Mouse (Mus musculus) neural tube, embryonic 10.5 days (tissue): ENCODE data around the gene Mrgbp.
A peak's percentile ranks its signal among the peaks of the same experiment; 100 is the strongest.

Source experiments
- DNase-seq: peaks from one replicate; pipeline ENCODE4 v3.0.0-alpha.2; 2017; ENCODE audit warnings: low spot score; ENCODE audit errors: extremely low spot score

Mrgbp gene

DNA sequence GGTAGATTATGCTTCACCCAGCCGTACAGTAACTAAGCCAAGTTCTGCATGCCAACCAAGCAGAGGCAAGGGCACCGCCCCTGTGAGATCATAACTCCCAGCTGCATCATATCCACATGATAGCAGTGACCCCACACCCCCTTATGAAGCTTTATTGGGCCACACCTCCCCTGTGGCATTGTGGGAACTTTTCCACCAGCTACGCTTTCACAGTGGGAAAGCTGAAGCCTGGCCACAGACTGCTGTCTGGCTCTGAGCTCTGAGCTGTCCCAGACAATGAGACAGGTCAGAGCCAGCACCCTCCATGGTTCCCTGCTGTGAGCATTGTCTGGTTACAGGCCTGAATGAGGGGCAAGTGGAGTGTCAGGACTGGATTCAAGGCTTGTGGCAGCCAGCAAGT is at the start of gene Mrgbp:
Gene Mrgbp (plus strand): TSS at position 303 of the 400 bp plus-strand sequence.
- DNase-seq, result no peak

DNA sequence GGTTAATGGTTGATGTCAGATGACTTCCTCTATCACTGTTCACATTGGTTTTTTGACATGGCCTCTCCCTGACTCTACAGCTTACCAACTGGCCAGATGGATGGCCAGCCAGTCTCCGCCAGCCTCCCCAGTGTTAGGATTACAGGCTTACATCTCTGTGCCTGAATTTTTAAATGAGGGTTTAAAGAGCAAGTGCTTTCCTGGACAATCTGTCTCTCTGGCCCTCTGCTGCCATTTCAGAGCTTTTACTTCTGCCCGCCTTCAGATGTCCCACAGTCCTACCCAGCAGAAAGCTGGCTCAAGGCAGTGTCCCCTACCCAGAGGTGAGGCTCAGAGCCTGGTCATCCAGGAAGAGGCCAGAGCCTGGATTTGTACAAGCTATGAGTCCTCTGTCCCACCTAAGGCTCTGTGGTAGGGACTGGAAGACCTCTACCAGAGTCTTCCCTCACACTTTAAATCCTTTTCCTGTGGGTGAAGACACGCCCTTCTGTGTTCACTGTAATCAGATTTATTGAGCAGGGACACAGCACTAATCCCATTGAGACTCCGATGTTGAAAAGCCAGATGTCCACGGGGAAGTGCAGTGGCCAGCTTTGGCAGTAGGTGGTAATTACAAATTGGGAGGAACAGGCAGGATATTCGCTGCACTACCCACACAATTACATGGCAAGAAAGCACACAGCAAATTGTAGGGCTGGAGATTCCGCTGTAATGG is 49.3 kb upstream of the Mrgbp start:
- DNase-seq, result no peak

DNA sequence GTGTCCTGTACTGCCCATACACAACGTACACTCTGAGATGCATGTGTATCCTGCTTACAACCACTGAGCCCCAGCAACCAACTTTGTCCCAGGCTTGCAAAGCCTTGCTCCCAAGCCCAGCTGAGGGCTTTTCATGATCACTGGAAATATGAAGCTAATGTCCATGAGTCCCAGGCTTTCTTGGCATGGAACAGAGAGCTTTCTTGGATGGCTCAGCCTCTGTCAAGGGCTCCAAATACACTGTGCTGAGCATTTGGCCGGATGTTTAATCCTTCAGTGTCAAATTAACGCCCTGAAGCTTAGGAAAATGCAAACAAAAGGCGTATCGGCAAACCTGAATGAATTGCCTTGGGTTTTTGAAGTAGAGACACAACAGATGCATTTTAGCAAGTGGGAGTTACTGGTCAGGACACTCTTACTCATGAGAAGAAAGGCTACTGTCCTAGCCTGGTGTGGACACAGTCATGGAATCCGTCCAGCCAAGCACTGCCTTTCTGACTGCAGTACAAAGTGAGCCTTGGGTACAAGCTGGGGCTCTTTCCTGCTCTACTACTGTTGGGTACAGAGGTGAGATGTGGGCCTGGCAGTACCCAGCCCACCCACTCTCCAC is 48.6 kb upstream of the Mrgbp start:
- no peak for DNase-seq

DNA sequence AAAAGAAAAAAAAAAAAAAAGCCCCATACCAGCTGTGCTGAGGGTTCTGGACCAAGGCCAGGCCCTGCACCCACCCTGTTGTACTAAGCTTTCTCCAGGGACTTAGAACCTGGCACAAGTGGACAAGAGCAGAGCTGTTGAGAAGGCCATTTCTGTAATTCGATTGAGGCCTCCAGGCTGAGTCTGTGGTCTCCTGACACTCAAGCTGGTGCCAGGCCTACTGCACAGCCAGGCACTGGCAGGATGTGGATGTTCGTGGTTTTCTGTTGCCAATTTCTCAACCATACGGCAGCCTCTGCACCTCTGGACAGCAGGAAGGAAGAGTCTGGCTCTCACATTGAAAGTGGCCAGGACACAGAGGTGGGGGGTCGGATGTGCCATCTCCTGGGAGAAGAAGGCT is 47.9 kb upstream of the Mrgbp start:
- no peak for DNase-seq

DNA sequence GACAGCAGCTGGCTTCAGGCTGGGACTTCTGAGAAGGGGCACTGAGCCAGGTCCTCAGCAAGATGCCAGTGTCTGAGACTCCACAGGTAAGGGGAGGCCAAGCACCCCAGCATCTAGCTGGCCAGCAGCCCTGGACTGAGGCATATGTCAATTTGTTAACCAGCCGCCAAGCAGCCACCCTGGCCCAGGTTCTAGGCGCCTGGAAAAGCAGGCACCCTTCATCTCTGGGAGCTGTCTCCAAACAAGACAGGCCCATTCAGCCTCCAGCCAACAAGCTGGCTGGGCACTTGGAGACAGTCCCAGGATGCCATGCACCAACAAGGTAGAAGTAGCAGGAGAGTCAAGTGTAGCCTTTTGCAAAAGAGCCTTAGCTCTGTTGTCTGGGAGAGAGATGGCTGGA is 37.4 kb upstream of the Mrgbp start:
- DNase-seq, result no peak

DNA sequence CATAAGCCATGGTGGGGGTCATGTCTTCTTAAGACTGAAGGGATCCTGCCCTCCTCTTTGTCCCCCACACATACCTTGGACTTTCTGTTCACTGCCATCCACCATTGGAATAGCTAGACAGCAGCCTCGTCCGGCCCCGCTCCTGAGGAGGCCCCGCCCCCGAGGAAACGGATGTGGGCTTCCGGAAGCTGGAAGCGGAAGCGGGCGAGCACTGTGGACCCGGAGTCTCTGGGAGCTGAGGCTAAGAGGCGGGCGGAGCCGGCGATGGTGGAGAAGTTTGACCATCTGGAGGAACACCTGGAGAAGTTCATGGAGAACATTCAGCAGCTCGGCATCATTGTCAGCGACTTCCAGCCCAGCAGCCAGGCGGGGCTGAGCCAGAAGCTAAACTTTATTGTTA is 36.1 kb upstream of the Mrgbp start:
- no peak for DNase-seq

DNA sequence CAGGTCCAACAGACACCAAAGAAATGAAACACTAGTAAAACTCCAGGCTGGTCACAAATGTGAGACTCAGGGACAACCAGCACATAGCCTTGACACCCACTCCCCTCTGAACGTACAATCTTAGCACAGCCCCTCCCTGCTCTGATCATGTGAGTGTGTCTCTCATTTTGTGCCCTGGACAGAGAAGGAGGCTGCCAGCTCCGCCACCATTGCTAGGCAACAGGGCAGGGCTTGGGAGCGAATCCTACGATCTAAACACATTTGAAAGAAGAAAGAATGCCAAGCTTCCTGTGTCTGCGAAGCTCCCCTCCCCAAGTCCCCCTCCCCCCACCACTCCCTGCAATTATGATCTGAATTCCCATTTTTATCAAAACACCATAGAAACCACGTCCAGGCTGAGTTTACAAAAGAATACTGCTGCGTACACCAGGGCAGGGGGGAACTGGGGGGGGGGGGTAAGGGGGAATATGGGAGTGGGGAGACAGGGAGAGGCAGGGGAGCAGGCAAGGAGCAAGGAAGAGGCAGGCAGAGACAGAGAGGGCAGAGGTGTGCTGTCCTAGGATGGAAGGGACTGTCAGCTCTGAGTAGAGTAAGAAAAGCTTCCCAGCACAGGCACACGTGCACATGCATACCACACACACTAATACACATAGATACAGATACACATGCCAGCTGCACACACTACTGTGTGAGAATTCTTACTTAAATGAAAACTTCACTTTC is 33.6 kb upstream of the Mrgbp start:
- no peak for DNase-seq

DNA sequence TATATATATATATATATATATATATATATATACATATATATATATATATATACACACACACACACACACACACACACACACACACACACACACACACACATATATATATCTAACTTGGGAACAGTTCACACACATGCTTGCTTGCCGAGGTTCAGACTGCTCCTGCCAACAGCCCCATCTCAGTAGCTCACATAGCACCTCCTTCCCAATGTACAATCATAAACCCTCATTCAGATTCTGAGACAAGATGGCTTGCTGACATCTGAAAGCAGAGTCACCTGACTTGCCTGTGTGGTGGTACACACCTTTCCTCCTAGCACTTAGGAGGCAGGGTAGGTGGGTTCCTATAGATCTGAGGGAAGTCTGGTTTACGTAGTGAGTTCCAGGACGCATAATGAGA is 28.8 kb upstream of the Mrgbp start:
- no peak for DNase-seq

DNA sequence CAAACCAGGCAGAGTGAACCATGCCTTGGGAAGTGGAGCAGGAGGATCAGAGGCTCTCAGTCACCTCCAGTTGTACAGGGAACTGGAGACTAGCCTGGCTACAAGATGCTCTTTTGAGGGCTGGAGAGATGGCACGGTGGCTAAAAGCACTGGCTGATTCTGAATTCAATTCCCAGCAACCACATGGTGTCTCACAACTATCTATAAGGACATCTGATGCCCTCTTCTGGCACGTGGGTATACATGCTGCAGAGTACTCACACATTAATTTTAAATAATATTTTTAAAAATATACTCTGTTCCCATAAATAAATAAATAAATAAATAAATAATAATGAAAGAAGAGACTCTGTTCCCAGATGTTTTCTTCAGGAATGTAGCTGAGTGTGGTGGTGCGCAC is 25.9 kb upstream of the Mrgbp start:
- DNase-seq, result no peak

DNA sequence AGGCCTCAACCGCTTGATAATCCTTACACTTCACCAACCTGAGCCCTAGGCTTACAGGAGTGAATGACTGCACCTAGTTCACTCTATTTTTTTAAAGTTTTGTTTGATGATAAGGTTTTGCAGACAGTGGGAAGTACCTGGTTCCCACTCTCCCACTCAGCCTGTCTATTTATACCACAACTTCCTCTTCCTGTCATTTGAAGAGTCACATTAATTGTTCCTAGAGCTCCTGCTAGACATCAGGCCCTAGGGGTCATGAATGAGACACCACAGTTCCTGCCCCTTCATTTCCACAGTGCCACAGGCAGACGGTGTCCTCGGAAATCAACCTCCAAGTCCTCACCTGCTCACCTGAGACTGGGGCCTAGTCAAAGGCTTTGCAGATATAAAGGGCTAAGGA is 24.6 kb upstream of the Mrgbp start:
- DNase-seq, result no peak

DNA sequence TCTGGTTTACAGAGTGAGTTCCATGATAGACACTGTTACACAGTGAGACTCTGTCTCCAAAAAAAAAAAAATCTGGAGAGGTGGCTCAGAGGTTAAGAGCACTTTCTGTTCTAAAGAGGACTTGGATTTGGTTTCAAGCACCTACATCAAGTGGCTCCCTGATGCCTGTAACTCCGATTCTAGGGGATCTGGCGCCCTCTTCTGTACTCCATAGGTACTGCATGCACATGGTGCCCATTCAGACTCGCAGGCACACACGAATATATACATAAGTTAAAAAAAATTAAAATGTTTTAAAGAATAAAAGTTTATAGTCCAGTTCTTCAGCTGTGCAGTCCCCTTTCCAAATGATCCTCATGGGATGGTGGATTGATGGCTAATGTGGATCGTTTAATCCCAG is 20.9 kb upstream of the Mrgbp start:
- DNase-seq, result no peak

DNA sequence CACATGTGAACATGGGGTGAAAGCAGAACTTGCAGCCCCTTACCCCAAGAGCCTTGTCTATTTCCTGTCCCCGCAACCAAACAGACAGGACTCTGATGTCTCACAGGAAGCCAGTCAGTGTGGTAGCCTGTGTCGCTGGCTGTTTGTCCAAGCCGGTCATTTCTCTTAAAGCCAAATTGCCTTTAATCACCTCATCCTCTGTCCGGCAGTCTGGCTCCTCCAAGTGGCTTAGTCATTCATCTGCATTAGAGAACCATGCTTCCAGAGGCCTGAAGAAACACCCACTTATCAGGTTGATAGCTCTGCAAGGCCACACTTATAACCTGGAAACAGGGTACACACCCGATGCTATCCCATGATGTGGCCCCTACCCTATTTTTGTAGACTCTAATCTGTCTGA is 19.0 kb upstream of the Mrgbp start:
- DNase-seq, result no peak

DNA sequence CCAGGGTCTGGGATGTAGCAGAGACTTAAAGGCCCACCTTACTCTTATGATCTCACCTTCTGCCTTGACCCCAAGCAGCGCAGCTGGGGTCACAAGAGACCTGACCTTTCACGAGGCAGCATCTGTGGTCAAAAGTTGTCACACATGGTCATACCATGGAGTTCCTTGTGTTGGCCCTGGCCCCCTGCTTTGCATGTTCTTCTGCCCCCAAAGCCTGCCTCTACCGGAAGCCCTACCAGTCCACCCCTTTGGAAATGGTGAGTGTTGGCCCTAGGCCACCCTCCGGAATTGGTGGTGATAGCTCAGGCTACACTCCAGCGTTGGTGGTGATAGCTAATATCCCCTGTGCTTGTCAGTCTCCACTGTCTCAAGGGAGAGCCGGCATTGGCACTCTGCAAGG is 17.8 kb upstream of the Mrgbp start:
- DNase-seq, result no peak

DNA sequence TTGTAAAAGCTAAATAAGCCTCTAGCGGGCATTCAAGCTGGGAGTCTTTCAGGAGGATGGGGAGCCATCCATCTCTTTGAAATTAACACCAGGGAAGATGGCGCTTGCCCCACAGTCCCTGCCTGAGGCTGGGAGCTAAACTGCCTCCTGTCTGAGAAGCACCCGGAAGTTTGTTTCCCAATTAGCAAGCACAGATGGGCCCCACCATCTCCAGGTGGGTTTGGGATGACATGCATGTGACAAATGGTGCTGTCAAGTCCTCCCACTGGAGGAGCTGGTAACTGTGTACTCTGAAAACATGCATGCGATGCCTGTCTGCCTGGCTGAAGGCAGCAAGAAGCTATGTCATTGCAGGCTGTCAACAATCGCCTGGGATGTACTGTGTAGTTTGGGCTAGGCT is 17.3 kb upstream of the Mrgbp start:
- DNase-seq, result no peak

DNA sequence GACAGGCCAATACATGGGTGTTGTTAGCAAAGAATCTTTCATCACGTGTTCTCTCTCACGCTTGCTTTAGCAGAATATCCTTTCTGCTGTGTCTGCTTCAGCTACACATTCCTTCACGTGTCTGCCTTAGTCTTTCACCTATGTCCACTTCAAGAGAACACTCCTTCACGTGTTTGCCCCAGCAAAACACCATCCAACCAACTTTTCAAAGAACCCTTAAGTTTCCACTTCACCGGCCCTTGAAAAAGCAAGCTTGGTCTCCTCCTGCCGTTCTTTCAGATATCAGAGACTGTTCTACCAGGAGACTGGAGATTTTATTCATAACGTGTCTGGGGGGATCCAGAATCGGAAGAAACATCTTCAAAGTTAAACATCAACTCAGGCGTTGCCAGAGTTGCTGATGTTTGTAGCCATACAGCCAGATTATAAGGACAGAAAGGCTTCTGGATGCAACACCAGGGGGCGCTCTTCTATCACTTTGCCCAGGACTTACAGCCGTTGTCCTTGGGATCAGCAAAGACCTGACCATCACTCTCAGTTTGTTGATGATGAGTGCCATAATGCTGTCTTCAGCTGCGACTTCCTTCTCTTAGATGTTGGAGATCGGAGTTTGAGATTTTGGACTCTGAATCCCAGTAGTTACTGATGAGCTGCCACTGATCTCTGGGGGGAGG is 14.7 kb upstream of the Mrgbp start:
- peak; percentile 63 for DNase-seq

DNA sequence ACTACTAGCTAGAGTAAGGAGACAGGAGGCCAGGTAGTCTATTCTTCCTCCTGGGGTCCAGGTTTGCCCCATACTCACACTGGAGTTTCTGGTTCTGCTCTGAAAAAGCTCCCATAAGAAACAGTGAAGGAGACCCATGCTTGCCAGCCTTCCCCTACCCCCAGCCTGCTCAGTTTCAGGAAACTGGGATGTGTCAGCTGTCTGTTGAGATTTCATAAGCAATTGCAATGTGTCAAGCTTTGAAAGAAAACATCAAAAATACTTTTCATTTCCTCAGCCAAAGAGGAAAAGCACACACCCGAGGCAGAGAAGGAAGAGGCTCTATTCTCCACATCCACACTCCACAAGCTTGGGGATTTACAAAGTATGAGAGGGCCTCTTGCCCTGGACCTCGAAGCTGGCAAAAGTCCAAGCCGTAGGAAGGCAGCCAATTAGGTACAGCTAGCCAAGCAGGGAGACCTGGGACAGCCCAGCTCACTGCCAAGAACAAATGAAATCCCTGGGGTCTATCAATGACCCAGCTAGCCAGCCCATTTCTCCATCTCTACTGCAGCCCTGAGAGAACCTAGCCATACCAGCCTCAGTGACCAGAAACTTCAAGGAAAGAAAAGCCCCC is 12.0 kb upstream of the Mrgbp start:
- DNase-seq, result no peak

DNA sequence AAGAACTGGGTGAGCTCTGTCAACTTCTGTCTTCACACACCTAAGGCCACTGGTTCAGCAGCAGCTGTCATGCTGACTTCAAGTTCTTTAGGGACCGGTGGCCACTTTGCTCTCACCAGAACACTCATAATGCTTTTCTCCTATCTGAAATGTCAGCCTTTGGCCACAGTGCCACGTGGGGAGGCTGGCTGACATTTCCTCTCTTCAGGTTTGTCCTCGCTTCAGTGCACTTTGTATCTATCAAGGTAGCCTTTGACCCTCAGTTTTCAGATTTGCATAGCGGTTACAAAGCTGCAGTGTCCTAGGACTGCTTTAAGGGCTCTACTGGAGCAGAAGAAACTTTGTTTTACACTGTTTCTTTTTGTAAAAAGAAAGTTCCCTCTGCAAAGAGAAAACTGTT is 4.6 kb upstream of the Mrgbp start:
- no peak for DNase-seq

DNA sequence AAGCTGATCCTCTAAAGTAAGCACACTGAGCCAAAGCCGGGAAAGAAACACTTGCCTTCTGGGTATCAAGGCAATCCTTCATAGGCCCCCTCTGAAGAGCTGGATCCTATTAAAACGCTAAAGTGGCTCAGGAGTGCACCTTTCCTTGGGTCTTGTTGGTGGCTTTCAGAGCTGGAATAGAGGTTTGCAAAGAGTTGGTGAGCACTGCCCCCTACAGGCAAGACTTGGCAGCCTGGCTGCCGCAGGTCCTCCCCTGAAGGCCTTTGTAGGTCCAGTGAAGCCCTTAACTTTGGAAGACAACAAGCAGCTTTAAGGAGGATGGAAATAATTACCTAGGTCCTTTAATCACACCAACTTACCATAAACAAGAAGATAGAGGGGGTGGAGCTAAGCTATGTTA is 2.4 kb upstream of the Mrgbp start:
- DNase-seq, result peak; percentile 78

DNA sequence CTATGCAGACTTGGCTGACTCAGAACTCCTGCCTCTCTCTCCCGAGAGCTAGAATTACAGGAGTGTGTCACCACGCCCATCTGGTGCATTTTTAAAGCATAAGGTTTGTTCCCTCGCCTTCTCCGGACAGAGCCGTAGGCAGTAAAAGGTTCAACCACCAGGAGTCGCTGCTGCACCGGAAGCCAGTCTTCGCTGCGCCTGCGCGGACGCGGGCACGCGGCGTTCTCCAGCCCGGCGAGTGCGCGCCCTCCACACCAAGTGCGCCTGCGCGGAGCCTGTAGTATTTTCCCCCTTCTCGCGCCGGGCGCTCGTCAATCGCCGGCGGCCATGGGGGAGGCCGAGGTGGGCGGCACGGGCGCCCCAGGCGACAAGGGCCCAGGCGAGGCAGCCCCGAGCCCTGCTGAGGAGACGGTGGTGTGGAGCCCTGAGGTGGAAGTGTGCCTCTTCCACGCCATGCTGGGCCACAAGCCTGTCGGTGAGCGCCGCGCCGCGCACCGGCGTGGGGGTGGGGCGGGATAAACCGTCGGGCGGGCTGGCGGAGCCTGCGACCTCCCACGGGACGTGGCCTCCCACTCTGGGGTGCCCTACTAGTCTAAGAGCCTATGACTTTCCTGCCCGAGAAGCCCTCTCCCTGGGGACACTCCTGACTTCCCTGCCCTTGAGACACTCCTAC is 1.5 kb downstream of the Mrgbp start:
- DNase-seq, result peak; percentile 99

DNA sequence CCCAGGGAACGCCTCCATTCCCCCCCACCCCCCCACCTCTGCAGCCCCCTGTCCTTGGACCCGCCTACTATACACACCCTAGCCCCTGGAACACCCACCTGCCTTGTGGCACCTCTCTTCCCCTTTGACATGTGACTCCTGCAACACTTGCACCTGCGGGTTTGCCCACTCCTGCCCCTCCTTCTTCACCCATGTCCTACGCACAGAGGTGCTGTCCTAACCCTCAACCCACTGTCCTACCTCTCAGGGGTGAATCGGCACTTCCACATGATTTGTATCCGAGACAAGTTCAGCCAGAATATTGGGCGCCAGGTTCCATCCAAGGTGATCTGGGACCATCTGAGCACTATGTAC is 2.0 kb downstream of the Mrgbp start:
- no peak for DNase-seq

DNA sequence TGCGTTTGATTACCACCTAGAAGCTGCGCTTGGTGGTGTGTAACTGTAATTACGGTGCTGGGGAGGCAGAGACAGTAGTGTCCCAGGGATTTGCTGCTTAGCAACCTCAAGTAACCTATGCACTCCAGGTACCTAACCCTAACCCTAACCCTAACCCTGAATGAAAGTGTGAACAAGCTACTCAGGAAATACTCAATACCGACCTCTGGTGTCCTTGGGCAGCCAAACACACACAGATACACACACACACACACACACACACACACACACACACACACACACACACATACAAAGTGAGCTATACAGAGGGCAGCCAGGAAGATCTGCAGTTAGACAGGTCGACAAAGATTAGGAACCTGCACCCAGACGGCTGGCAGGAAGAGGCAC is 7.6 kb downstream of the Mrgbp start:
- no peak for DNase-seq
